Mouse (Mus musculus) liver, embryonic 11.5 days (tissue): Measurements from ENCODE around the gene Olfr920. TPM values are rescaled to one million over a fixed set of nuclear protein-coding genes. Genes with fewer than 3 reads are reported as not detected.

Experiments
- ATAC-seq: fragments of 200-750 bp; cut with Nextera tagmentation; replicated peaks from 2 replicates; pipeline ENCODE4 v1.8.0; 2017; ENCODE audit warnings: moderate number of reproducible peaks, mild to moderate bottlenecking, moderate TSS enrichment, moderate library complexity; ENCODE audit not compliant: low FRiP score
- DNase-seq: peaks from one replicate; pipeline ENCODE4 v3.0.0-alpha.2; 2017; ENCODE audit warnings: low spot score
- H3K27ac ChIP-seq: fragments of 300-500 bp; sonication (generic); 2 replicates; pipeline ENCODE4 v1.5.1; 2014; ENCODE audit warnings: mild to moderate bottlenecking, low read depth, low read length, control low read depth
- H3K27me3 ChIP-seq: fragments of 300-500 bp; sonication (generic); replicated peaks from 2 replicates; pipeline ENCODE4 v1.6.1; 2014; ENCODE audit warnings: low read length, mixed read lengths; ENCODE audit not compliant: control insufficient read depth, insufficient read depth
- H3K36me3 ChIP-seq: fragments of 300-500 bp; sonication (generic); 2 replicates; pipeline ENCODE4 v1.6.1; 2014; ENCODE audit warnings: mild to moderate bottlenecking, low read length, moderate library complexity, mixed read lengths; ENCODE audit not compliant: control insufficient read depth, insufficient read depth
- H3K4me1 ChIP-seq: fragments of 300-500 bp; sonication (generic); replicated peaks from 2 replicates; pipeline ENCODE4 v1.6.1; 2014; ENCODE audit warnings: low read length, mixed read lengths; ENCODE audit not compliant: control insufficient read depth, insufficient read depth
- H3K4me2 ChIP-seq: fragments of 300-500 bp; sonication (generic); 2 replicates; pipeline ENCODE4 v1.6.1; 2014; ENCODE audit warnings: mild to moderate bottlenecking, control low read depth, moderate library complexity
- H3K4me3 ChIP-seq: fragments of 300-500 bp; sonication (generic); 2 replicates; pipeline ENCODE4 v1.5.1; 2014; ENCODE audit warnings: low read depth, low read length, control low read depth
- H3K9ac ChIP-seq: fragments of 300-500 bp; sonication (generic); 2 replicates; pipeline ENCODE4 v1.6.1; 2014; ENCODE audit warnings: low read depth, low read length, control low read depth
- H3K9me3 ChIP-seq: fragments of 300-500 bp; sonication (generic); 2 replicates; pipeline ENCODE4 v1.6.1; 2016; ENCODE audit warnings: low read length, inconsistent platforms, mixed read lengths; ENCODE audit not compliant: control insufficient read depth
- polyA plus RNA-seq: library from polyadenylated mRNA; unstranded; fragments of >200 nt; fragmentation: Nextera tagmentation; extraction: Ambion mirVana; gene quantifications from 2 replicates; pipeline ENCODE4 v1.2.1, GENCODE M21; 2014

The Olfr920 gene
- polyA plus RNA-seq, 1 experiment from 2014 or later = not detected

- Histone ChIP-seq H3K27me3 (no peaks in the 10 kb centered on the region), H3K4me2 (no peak overlapping the region), H3K9me3 (no peaks in the 10 kb centered on the region), H3K4me3 (no peak overlapping the region), H3K27ac (no peak overlapping the region), H3K4me1 (no peaks in the 10 kb centered on the region), H3K9ac (no peak overlapping the region), H3K36me3 (no peaks in the 10 kb centered on the region)
- DNase-seq (no peak), ATAC-seq (no peak)
Observed at GRCm38 (mm10) chr9:38805696-38806095, 53.6 kb downstream of the Olfr920 start.

Other genes with a start within 250 kb of the Olfr920 start
- gene Olfr911-ps1, start 230.7 kb upstream of the Olfr920 start, polyA plus RNA-seq = not detected in 2 replicates
- gene Olfr910, start 214.4 kb upstream of the Olfr920 start, polyA plus RNA-seq = not detected in 2 replicates
- gene Olfr912, start 172.1 kb upstream of the Olfr920 start, polyA plus RNA-seq = not detected in 2 replicates
- gene Olfr913, start 159.5 kb upstream of the Olfr920 start, polyA plus RNA-seq = not detected in 2 replicates
- gene Olfr914, start 147.2 kb upstream of the Olfr920 start, polyA plus RNA-seq = not detected in 2 replicates
- gene Olfr916, start 92.4 kb upstream of the Olfr920 start, polyA plus RNA-seq = not detected in 2 replicates
- not detected in 2 replicates for gene Olfr917, start 86.5 kb upstream of the Olfr920 start, polyA plus RNA-seq
- gene Olfr918, start 77.7 kb upstream of the Olfr920 start, polyA plus RNA-seq = not detected in 2 replicates
- gene Olfr919, start 48.6 kb upstream of the Olfr920 start, polyA plus RNA-seq = not detected in 2 replicates
- gene Vwa5a, start 34.0 kb upstream of the Olfr920 start, polyA plus RNA-seq = 11.1 and 11.4 TPM in 2 replicates
- gene Olfr921, start 20.8 kb downstream of the Olfr920 start, polyA plus RNA-seq = not detected in 2 replicates
- not detected in 2 replicates for gene Olfr922, start 62.3 kb downstream of the Olfr920 start, polyA plus RNA-seq
- not detected in 2 replicates for gene Olfr923, start 74.2 kb downstream of the Olfr920 start, polyA plus RNA-seq
- gene Olfr924, start 92.2 kb downstream of the Olfr920 start, polyA plus RNA-seq = not detected in 2 replicates
- not detected in 2 replicates for gene Olfr26, start 102.8 kb downstream of the Olfr920 start, polyA plus RNA-seq
- gene Olfr926, start 124.8 kb downstream of the Olfr920 start, polyA plus RNA-seq = not detected in 2 replicates
- not detected in 2 replicates for gene Olfr930, start 177.5 kb downstream of the Olfr920 start, polyA plus RNA-seq
- not detected in 2 replicates for gene Olfr933, start 220.0 kb downstream of the Olfr920 start, polyA plus RNA-seq
- gene Olfr934, start 236.0 kb downstream of the Olfr920 start, polyA plus RNA-seq = not detected in 2 replicates
- gene Olfr935, start 247.4 kb downstream of the Olfr920 start, polyA plus RNA-seq = not detected in 2 replicates